Mouse (Mus musculus): Measurements from ENCODE around the gene Terb1.

DNA sequence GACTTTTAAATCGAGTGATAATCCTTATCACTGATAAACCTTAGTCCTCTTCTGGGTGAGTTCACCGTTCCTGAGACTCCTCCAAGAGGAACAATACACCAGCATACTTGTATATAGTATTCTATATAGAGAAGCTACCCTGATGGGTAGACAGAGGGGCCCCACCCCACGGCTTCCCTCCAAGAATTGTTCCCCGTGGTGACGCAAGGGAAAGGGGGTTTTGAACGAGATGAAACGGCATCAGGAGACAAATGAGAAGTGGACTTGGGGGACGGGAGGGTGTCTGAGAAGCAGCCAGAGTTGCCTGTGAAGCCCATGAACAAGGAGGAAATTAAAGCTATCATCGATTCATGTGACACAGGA, 25.1 kb upstream of the Terb1 start:
- TF ChIP-seq CTCF (IDR thresholded peaks at IDR 0.05; ENCODE audit: low read depth), result no peak
- no peak for TF ChIP-seq EP300 (optimal IDR thresholded peaks at IDR 0.05)

Data from stomach, postnatal 0 days (tissue).